Mouse (Mus musculus) naive thymus-derived CD4-positive, alpha-beta T cell, adult 2 months (primary cell): ENCODE results near the gene Sec14l2.
A peak's percentile ranks its signal among the peaks of the same experiment; 100 is the strongest.

Experiments used
- DNase-seq: peaks from one replicate; pipeline ENCODE4 v3.0.0-alpha.2; 2011; ENCODE audit warnings: low read depth

Sec14l2 gene

GRCm38 (mm10) chr11:4053586-4053985 is 69.6 kb downstream of the Sec14l2 start:
- DNase-seq: peak; percentile 73

GRCm38 (mm10) chr11:4048438-4048837 is 74.8 kb downstream of the Sec14l2 start:
- no peak for DNase-seq

GRCm38 (mm10) chr11:4047766-4048165 is 75.4 kb downstream of the Sec14l2 start:
- no peak for DNase-seq
